Mouse (Mus musculus) neural tube, embryonic 14.5 days (tissue): Measurements from ENCODE around the gene Gm19345. TPM values are rescaled to one million over a fixed set of nuclear protein-coding genes. Genes with fewer than 3 reads are reported as not detected.

Experiments used
- ATAC-seq: fragments of 200-750 bp; cut with Nextera tagmentation; 2 replicates; pipeline ENCODE4 v1.8.0; 2017; ENCODE audit warnings: low read depth, mild to moderate bottlenecking, moderate TSS enrichment, moderate library complexity
- H3K27ac ChIP-seq: fragments of 300-500 bp; sonication (generic); 2 replicates; pipeline ENCODE4 v1.5.1; 2014; ENCODE audit warnings: low read depth, mild to moderate bottlenecking, control low read depth, low read length, moderate library complexity, mixed read lengths
- H3K27me3 ChIP-seq: fragments of 300-500 bp; sonication (generic); 2 replicates; pipeline ENCODE4 v1.6.1; 2014; ENCODE audit warnings: low read length; ENCODE audit not compliant: control insufficient read depth, insufficient read depth
- H3K36me3 ChIP-seq: fragments of 300-500 bp; sonication (generic); 2 replicates; pipeline ENCODE4 v1.6.1; 2014; ENCODE audit warnings: low read length, mixed read lengths; ENCODE audit not compliant: control insufficient read depth, insufficient read depth
- H3K4me1 ChIP-seq: fragments of 300-500 bp; sonication (generic); 2 replicates; pipeline ENCODE4 v1.6.1; 2014; ENCODE audit warnings: low read length; ENCODE audit not compliant: control insufficient read depth, insufficient read depth
- H3K4me2 ChIP-seq: fragments of 300-500 bp; sonication (generic); 2 replicates; pipeline ENCODE4 v1.6.1; 2014; ENCODE audit warnings: mild to moderate bottlenecking, low read depth, low read length, control low read depth
- H3K4me3 ChIP-seq: fragments of 300-500 bp; sonication (generic); 2 replicates; pipeline ENCODE4 v1.5.1; 2014; ENCODE audit warnings: low read depth, low read length, control low read depth, mixed read lengths
- H3K9ac ChIP-seq: fragments of 300-500 bp; sonication (generic); replicated peaks from 2 replicates; pipeline ENCODE4 v1.6.1; 2014; ENCODE audit warnings: low read depth, mild to moderate bottlenecking, control low read depth, low read length, mixed read lengths
- H3K9me3 ChIP-seq: fragments of 300-500 bp; sonication (generic); 2 replicates; pipeline ENCODE4 v1.6.1; 2016; ENCODE audit warnings: low read length; ENCODE audit not compliant: control insufficient read depth
- WGBS: fragments of 180-500 bp; shearing (Covaris S2); extraction: QIAGEN DNeasy Blood & Tissue Kit; methylation state at CpG from one replicate; pipeline ENCODE4 v1.1.7; 2014; 5-methylcytosine and 5-hydroxymethylcytosine counted together
- polyA plus RNA-seq: library from polyadenylated mRNA; unstranded; fragments of >200 nt; fragmentation: Nextera tagmentation; extraction: Ambion mirVana; gene quantifications from 2 replicates; pipeline ENCODE4 v1.2.1, GENCODE M21; 2014

Gene Gm19345
- polyA plus RNA-seq, 1 experiment from 2014 or later: 11.6 TPM

GRCm38 (mm10) chr7:19861199-19861598 lies 9.4 kb downstream of the Gm19345 start, which contains the start of gene Ceacam16:
Gene Ceacam16, minus strand, starts transcription at chr7:19861299.
- no peaks in the 10 kb centered on the region for H3K4me1 ChIP-seq
- H3K27ac ChIP-seq: no peak within 1 kb of the TSS
- H3K4me3 ChIP-seq: no peak within 1 kb of the TSS
- no peaks in the 10 kb centered on the region for H3K36me3 ChIP-seq
- H3K4me2 ChIP-seq: no peak within 1 kb of the TSS
- H3K9me3 ChIP-seq: no peaks in the 10 kb centered on the region
- WGBS: 85% methylated on average over 9 of the region's 9 CpGs
- H3K27me3 ChIP-seq: no peaks in the 10 kb centered on the region
- no peak for ATAC-seq
- H3K9ac ChIP-seq: no peak within 1 kb of the TSS

GRCm38 (mm10) chr7:19864241-19864640 lies 12.4 kb downstream of the Gm19345 start:
- no peak overlapping the region for H3K4me2 ChIP-seq
- no peak overlapping the region for H3K9ac ChIP-seq
- H3K36me3 ChIP-seq: no peaks in the 10 kb centered on the region
- no peaks in the 10 kb centered on the region for H3K9me3 ChIP-seq
- H3K27ac ChIP-seq: no peak overlapping the region
- no peaks in the 10 kb centered on the region for H3K4me1 ChIP-seq
- no peak overlapping the region for H3K4me3 ChIP-seq
- H3K27me3 ChIP-seq: no peaks in the 10 kb centered on the region
- no peak for ATAC-seq
- WGBS: 52% methylated on average over 2 of the region's 2 CpGs

- Histone ChIP-seq H3K4me3 (no peak overlapping the region), H3K36me3 (no peaks in the 10 kb centered on the region), H3K9me3 (no peaks in the 10 kb centered on the region), H3K4me1 (no peaks in the 10 kb centered on the region), H3K9ac (no peak overlapping the region), H3K27ac (no peak overlapping the region), H3K4me2 (no peak overlapping the region), H3K27me3 (no peaks in the 10 kb centered on the region)
- ATAC-seq: no peak
- 86% methylated on average over 8 of the region's 8 CpGs for WGBS
These were observed 13.6 kb downstream of the Gm19345 start for GRCm38 (mm10) chr7:19865246-19866036.

- Histone ChIP-seq H3K4me2 (no peak overlapping the region), H3K4me1 (no peaks in the 10 kb centered on the region), H3K9ac (no peak overlapping the region), H3K27ac (no peak overlapping the region), H3K27me3 (no peaks in the 10 kb centered on the region), H3K36me3 (no peaks in the 10 kb centered on the region), H3K9me3 (no peaks in the 10 kb centered on the region), H3K4me3 (no peak overlapping the region)
- no peak for ATAC-seq
- WGBS: 79% methylated on average over 6 of the region's 6 CpGs
These were observed 14.7 kb downstream of the Gm19345 start for GRCm38 (mm10) chr7:19866490-19866889.

DNA sequence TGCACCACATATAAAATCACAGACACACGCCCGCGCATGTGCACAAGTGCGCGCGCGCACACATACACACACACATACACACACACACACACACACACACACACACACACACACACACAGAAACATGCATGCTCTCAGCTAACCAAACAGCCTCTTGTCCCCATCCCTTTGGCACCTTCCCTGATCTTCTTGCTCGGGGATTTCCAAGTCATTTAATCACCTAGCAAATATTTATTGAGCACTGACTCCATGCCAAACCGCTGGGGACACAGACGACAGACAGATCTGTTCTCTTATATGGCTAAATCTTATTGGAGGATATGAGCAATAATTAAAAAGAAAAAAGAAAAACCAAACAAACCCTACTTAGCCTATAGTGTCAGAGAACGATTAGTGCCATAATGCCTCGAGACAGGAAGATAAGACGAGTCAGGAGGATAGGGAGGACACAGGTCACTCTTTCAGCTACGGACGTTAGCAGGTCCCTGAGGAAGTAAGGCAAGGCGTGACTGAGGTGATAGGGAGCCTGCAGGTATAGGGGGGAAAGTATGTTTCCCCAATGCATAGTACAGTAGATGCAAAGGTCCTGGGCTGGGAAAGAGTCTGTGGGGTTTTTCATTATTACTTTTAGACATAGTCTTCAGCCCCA lies 16.1 kb downstream of the Gm19345 start:
- Histone ChIP-seq H3K9me3 (no peaks in the 10 kb centered on the region), H3K9ac (no peak overlapping the region), H3K4me3 (no peak overlapping the region), H3K27ac (no peak overlapping the region), H3K4me2 (no peak overlapping the region), H3K4me1 (no peaks in the 10 kb centered on the region), H3K27me3 (no peaks in the 10 kb centered on the region), H3K36me3 (no peaks in the 10 kb centered on the region)
- 92% methylated on average over 16 of the region's 16 CpGs for WGBS
- ATAC-seq: no peak

GRCm38 (mm10) chr7:19871137-19871621 lies 19.4 kb downstream of the Gm19345 start:
- ATAC-seq: no peak
- H3K9me3 ChIP-seq: no peaks in the 10 kb centered on the region
- no peak overlapping the region for H3K9ac ChIP-seq
- H3K4me1 ChIP-seq: no peaks in the 10 kb centered on the region
- no peaks in the 10 kb centered on the region for H3K36me3 ChIP-seq
- 71% methylated on average over 10 of the region's 10 CpGs for whole genome bisulfite sequencing
- H3K4me2 ChIP-seq: no peak overlapping the region
- no peaks in the 10 kb centered on the region for H3K27me3 ChIP-seq
- no peak overlapping the region for H3K4me3 ChIP-seq
- H3K27ac ChIP-seq: no peak overlapping the region

DNA sequence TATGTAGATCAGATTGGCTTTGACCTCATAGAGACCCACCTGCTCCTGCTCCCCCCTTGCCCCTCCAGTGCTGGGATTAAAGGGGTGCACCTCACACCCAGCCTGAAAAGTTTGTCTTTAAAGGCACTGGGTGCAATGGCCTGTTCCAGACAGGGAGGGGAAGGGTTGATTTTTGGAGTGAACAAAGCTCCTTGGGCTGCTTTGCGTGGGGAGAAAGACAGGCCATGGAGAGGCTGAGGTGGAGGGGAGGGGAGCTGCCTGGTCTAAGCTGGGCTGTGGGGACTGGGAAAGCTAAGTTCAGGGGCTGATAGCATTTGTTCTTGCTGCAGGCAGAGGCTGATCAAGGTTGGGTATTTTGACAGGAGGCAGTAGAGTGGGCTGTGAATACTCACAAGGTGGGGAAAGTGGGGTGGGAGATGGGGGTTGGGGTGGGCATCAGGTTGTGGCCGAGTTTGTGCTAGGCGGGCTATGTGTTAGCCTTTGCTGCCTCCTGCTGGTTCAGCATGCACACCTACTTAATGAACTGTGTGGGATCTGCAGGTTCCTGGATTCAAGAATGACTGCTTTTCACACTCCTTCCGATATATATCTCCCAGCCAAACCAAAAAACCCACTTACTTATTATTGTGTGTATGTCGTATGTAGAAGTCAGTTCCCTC lies 20.3 kb downstream of the Gm19345 start:
- Histone ChIP-seq H3K4me2 (no peak overlapping the region), H3K27me3 (no peaks in the 10 kb centered on the region), H3K4me1 (no peaks in the 10 kb centered on the region), H3K27ac (no peak overlapping the region), H3K9ac (no peak overlapping the region), H3K4me3 (no peak overlapping the region), H3K9me3 (no peaks in the 10 kb centered on the region), H3K36me3 (no peaks in the 10 kb centered on the region)
- no peak for ATAC-seq
- 47% methylated on average over 5 of the region's 5 CpGs for WGBS

DNA sequence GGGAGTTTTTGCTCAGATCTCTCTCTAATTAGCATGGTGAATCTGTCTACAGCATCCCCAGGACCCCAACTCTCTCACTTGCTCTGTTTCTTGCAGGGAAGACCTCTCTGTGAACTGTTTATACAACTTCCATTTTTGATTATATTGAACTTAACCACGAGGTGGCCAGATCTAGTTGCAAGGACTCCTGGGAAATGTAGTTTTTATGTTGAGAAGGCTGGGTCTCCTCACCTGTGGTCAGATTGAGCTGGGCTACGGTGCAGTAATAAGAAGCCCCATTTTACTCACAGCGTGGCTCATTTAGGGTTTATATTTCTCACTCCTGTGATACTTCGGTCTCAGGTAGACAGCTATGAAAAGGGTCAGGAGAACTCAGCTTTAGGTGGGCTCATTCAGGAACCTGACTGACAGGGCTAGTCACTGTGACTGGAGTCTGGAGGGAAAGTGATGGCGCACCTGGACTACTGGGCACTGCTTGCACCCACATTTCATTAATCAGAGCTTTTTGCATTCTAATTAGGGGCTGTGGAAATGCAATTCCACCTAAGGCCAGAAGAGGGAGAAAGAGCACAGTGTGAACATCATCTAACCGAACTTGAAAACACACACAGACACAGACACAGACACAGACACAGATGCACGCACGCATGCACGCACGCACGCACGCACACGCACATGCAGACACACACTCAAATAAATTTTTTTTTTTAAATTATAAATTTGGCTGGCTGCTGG lies 24.3 kb downstream of the Gm19345 start:
- no peak overlapping the region for H3K4me2 ChIP-seq
- no peaks in the 10 kb centered on the region for H3K4me1 ChIP-seq
- H3K27me3 ChIP-seq: no peaks in the 10 kb centered on the region
- peak; percentile 50; the same call in 1 of the 2 replicates for ATAC-seq
- no peak overlapping the region for H3K9ac ChIP-seq
- H3K4me3 ChIP-seq: no peak overlapping the region
- H3K36me3 ChIP-seq: no peaks in the 10 kb centered on the region
- no peak overlapping the region for H3K27ac ChIP-seq
- H3K9me3 ChIP-seq: no peaks in the 10 kb centered on the region
- WGBS: 62% methylated on average over 13 of the region's 13 CpGs
